Mouse (Mus musculus) ES-Bruce4 (cell line): Measurements from ENCODE around the gene Tbl1xr1. TPM values are rescaled to one million over a fixed set of nuclear protein-coding genes. Genes with fewer than 3 reads are reported as not detected.

Experiments used
- H3K27ac ChIP-seq: 2 replicates; pipeline ENCODE4 v1.5.1; 2012; ENCODE audit warnings: low read length, inconsistent platforms; ENCODE audit not compliant: insufficient read depth
- H3K27me3 ChIP-seq: 2 replicates; pipeline ENCODE4 v1.6.1; 2012; ENCODE audit warnings: mild to moderate bottlenecking, low read length, inconsistent platforms; ENCODE audit not compliant: control insufficient read depth, poor library complexity, insufficient read depth, severe bottlenecking
- H3K36me3 ChIP-seq: 2 replicates; pipeline ENCODE4 v1.6.1; 2012; ENCODE audit warnings: inconsistent platforms, mild to moderate bottlenecking, low read length, moderate library complexity; ENCODE audit not compliant: control insufficient read depth, poor library complexity, insufficient read depth, severe bottlenecking
- H3K4me1 ChIP-seq: one replicate; pipeline ENCODE4 v1.8.1; 2011; ENCODE audit warnings: low read length; ENCODE audit not compliant: control insufficient read depth, insufficient read depth
- H3K4me3 ChIP-seq: 2 replicates; pipeline ENCODE4 v1.5.1; 2011; ENCODE audit warnings: low read depth, mild to moderate bottlenecking, low read length
- H3K9ac ChIP-seq: 2 replicates; pipeline ENCODE4 v1.6.1; 2012; ENCODE audit warnings: low read depth, mild to moderate bottlenecking, inconsistent platforms; ENCODE audit not compliant: poor library complexity, severe bottlenecking
- H3K9me3 ChIP-seq: replicated peaks from 2 replicates; pipeline ENCODE4 v1.6.1; 2012; ENCODE audit warnings: mild to moderate bottlenecking, low read length, inconsistent platforms; ENCODE audit not compliant: control insufficient read depth, poor library complexity, insufficient read depth, severe bottlenecking
- CTCF ChIP-seq: IDR thresholded peaks from one replicate; pipeline ENCODE4 v1.8.1; 2011; ENCODE audit warnings: low read depth, low read length
- EP300 ChIP-seq: IDR thresholded peaks from 2 replicates; pipeline ENCODE4 v1.6.1; 2011; ENCODE audit warnings: low read depth, low read length; ENCODE audit not compliant: insufficient read depth
- POLR2A ChIP-seq: IDR thresholded peaks from one replicate; pipeline ENCODE4 v1.8.1; 2011; ENCODE audit warnings: low read length; ENCODE audit not compliant: insufficient read depth
- polyA plus RNA-seq: library from polyadenylated mRNA; stranded (reverse); fragments of >200 nt; gene quantifications from 2 replicates; pipeline ENCODE4 v1.2.4, GENCODE M21; 2011; ENCODE audit warnings: low read depth; ENCODE audit not compliant: missing spikeins, insufficient read depth, insufficient read length

Tbl1xr1 gene
- polyA plus RNA-seq, 1 experiment: 64.4 TPM

- Histone ChIP-seq H3K27me3 (no peaks in the 10 kb centered on the region), H3K36me3 (peaks cover 2% of the 10 kb centered on the region; the same call in 1 of the 2 replicates), H3K9ac (no peak overlapping the region), H3K27ac (no peak overlapping the region), H3K4me1 (peaks cover 2% of the 10 kb centered on the region), H3K4me3 (no peak overlapping the region), H3K9me3 (no peaks in the 10 kb centered on the region)
- TF ChIP-seq CTCF (peak; percentile 82), EP300 (no peak), POLR2A (no peak)
Observed at GRCm38 (mm10) chr3:22142846-22143641, 66.6 kb downstream of the Tbl1xr1 start.

- H3K27ac ChIP-seq: no peak overlapping the region
- no peak overlapping the region for H3K4me3 ChIP-seq
- TF ChIP-seq EP300 (no peak), CTCF (no peak), POLR2A (no peak)
- no peak overlapping the region for H3K9ac ChIP-seq
- no peaks in the 10 kb centered on the region for H3K9me3 ChIP-seq
- no peaks in the 10 kb centered on the region for H3K27me3 ChIP-seq
- peaks cover 3% of the 10 kb centered on the region; the same call in 1 of the 2 replicates for H3K36me3 ChIP-seq
- peaks cover 2% of the 10 kb centered on the region for H3K4me1 ChIP-seq
Observed at GRCm38 (mm10) chr3:22144255-22144654, 67.8 kb downstream of the Tbl1xr1 start.

- Histone ChIP-seq H3K9ac (no peak overlapping the region), H3K4me3 (no peak overlapping the region), H3K4me1 (no peaks in the 10 kb centered on the region), H3K36me3 (peaks cover 4% of the 10 kb centered on the region; the same call in 1 of the 2 replicates), H3K9me3 (no peaks in the 10 kb centered on the region), H3K27ac (no peak overlapping the region), H3K27me3 (no peaks in the 10 kb centered on the region)
- TF ChIP-seq CTCF (peak; percentile 40), EP300 (no peak)
Observed at GRCm38 (mm10) chr3:22147433-22147927, 71.0 kb downstream of the Tbl1xr1 start.

GRCm38 (mm10) chr3:22148306-22148932 is 72.0 kb downstream of the Tbl1xr1 start:
- Histone ChIP-seq H3K27ac (no peak overlapping the region), H3K27me3 (no peaks in the 10 kb centered on the region), H3K4me1 (no peaks in the 10 kb centered on the region), H3K9ac (no peak overlapping the region), H3K36me3 (peaks cover 4% of the 10 kb centered on the region; the same call in 1 of the 2 replicates), H3K9me3 (no peaks in the 10 kb centered on the region), H3K4me3 (no peak overlapping the region)
- no peak for TF ChIP-seq EP300
- no peak for TF ChIP-seq CTCF
- TF ChIP-seq POLR2A: no peak

GRCm38 (mm10) chr3:22150872-22151530 is 74.5 kb downstream of the Tbl1xr1 start:
- TF ChIP-seq POLR2A: no peak
- no peak for TF ChIP-seq CTCF

GRCm38 (mm10) chr3:22152773-22153172 is 76.3 kb downstream of the Tbl1xr1 start:
- peaks cover 1% of the 10 kb centered on the region for H3K4me1 ChIP-seq
- H3K4me3 ChIP-seq: no peak overlapping the region
- TF ChIP-seq CTCF (no peak), POLR2A (no peak), EP300 (no peak)
- H3K36me3 ChIP-seq: 0 out of 2 replicates have a peak, but pooled peaks cover 2% of the 10 kb centered on the region
- no peaks in the 10 kb centered on the region for H3K9me3 ChIP-seq
- no peak overlapping the region for H3K27ac ChIP-seq
- H3K9ac ChIP-seq: no peak overlapping the region
- H3K27me3 ChIP-seq: no peaks in the 10 kb centered on the region

More at GRCm38 (mm10) chr3:22150872-22151530, 74.5 kb downstream of the Tbl1xr1 start:
- H3K27me3 ChIP-seq: no peaks in the 10 kb centered on the region
- peaks cover 4% of the 10 kb centered on the region; the same call in 1 of the 2 replicates for H3K36me3 ChIP-seq
- no peak overlapping the region for H3K9ac ChIP-seq
- no peak overlapping the region for H3K27ac ChIP-seq
- H3K4me1 ChIP-seq: peaks cover 1% of the 10 kb centered on the region
- no peaks in the 10 kb centered on the region for H3K9me3 ChIP-seq
- no peak overlapping the region for H3K4me3 ChIP-seq
